Mouse (Mus musculus) forebrain, postnatal 0 days (tissue): ENCODE measurements at regions not wholly inside any gene's neighbourhood (a gene's known extent, or its start where the extent isn't known, plus 50 kb on each side); places are given as distances from the start of the nearest gene placed in this dataset.

Experiments
- ATAC-seq: fragments of 200-750 bp; cut with Nextera tagmentation; 2 replicates; pipeline ENCODE4 v1.8.0; 2017; ENCODE audit warnings: mild to moderate bottlenecking, moderate library complexity
- DNase-seq: peaks from one replicate; pipeline ENCODE4 v3.0.0-alpha.2; 2015
- H3K27ac ChIP-seq: fragments of 300-500 bp; sonication (generic); 2 replicates; pipeline ENCODE4 v1.5.1; 2014; ENCODE audit warnings: low read depth, mild to moderate bottlenecking, antibody characterized with exemption, low read length, moderate library complexity, mixed read lengths
- H3K27me3 ChIP-seq: fragments of 300-500 bp; sonication (generic); 2 replicates; pipeline ENCODE4 v1.6.1; 2014; ENCODE audit warnings: mild to moderate bottlenecking, low read length, mixed read lengths; ENCODE audit not compliant: insufficient read depth
- H3K36me3 ChIP-seq: fragments of 300-500 bp; sonication (generic); 2 replicates; pipeline ENCODE4 v1.6.1; 2014; ENCODE audit warnings: mild to moderate bottlenecking, moderate library complexity; ENCODE audit not compliant: insufficient read depth
- H3K4me1 ChIP-seq: fragments of 300-500 bp; sonication (generic); 2 replicates; pipeline ENCODE4 v1.6.1; 2014; ENCODE audit warnings: antibody characterized with exemption; ENCODE audit not compliant: insufficient read depth
- H3K4me2 ChIP-seq: fragments of 300-500 bp; sonication (generic); 2 replicates; pipeline ENCODE4 v1.6.1; 2014; ENCODE audit warnings: low read depth, mild to moderate bottlenecking, moderate library complexity
- H3K4me3 ChIP-seq: fragments of 300-500 bp; sonication (generic); 2 replicates; pipeline ENCODE4 v1.5.1; 2014; ENCODE audit warnings: low read depth, low read length, mixed read lengths
- H3K9ac ChIP-seq: fragments of 300-500 bp; sonication (generic); 2 replicates; pipeline ENCODE4 v1.6.1; 2014; ENCODE audit warnings: mild to moderate bottlenecking
- H3K9me3 ChIP-seq: fragments of 300-500 bp; sonication (generic); 2 replicates; pipeline ENCODE4 v1.6.1; 2016; ENCODE audit warnings: low read length
- CTCF ChIP-seq: sonication (generic); IDR thresholded peaks from 2 replicates; pipeline ENCODE4 v1.5.1; 2016; ENCODE audit warnings: antibody characterized with exemption, control low read depth, low read depth
- WGBS: fragments of 180-500 bp; shearing (Covaris S2); extraction: QIAGEN DNeasy Blood & Tissue Kit; methylation state at CpG from one replicate; pipeline ENCODE4 v1.1.7; 2014; 5-methylcytosine and 5-hydroxymethylcytosine counted together

- no peaks in the 10 kb centered on the region for H3K4me1 ChIP-seq
- DNase-seq = no peak
- ATAC-seq = no peak
Observed at GRCm38 (mm10) chr3:111817288-111817687, 1441.3 kb downstream of the Amy2a5 start.

GRCm38 (mm10) chr3:111815798-111816197 is 1442.8 kb downstream of the Amy2a5 start:
- Histone ChIP-seq H3K4me1 (no peaks in the 10 kb centered on the region), H3K27ac (no peak overlapping the region), H3K4me2 (no peak overlapping the region), H3K9ac (no peak overlapping the region), H3K9me3 (no peaks in the 10 kb centered on the region), H3K27me3 (no peaks in the 10 kb centered on the region), H3K4me3 (no peak overlapping the region), H3K36me3 (no peaks in the 10 kb centered on the region)
- ATAC-seq = peak; percentile 61; the same call in 1 of the 2 replicates
- DNase-seq = no peak
- TF ChIP-seq CTCF = no peak

More at GRCm38 (mm10) chr3:111817288-111817687, 1441.3 kb downstream of the Amy2a5 start:
- Histone ChIP-seq H3K4me2 (no peak overlapping the region), H3K27ac (no peak overlapping the region), H3K27me3 (no peaks in the 10 kb centered on the region), H3K4me3 (no peak overlapping the region), H3K36me3 (no peaks in the 10 kb centered on the region), H3K9ac (no peak overlapping the region), H3K9me3 (no peaks in the 10 kb centered on the region)
- no peak for TF ChIP-seq CTCF

GRCm38 (mm10) chr3:111787847-111788246 is 1470.8 kb downstream of the Amy2a5 start:
- 81% methylated on average over 1 of the region's 1 CpGs for WGBS
- Histone ChIP-seq H3K9me3 (no peaks in the 10 kb centered on the region), H3K36me3 (no peaks in the 10 kb centered on the region), H3K27me3 (no peaks in the 10 kb centered on the region), H3K27ac (no peak overlapping the region), H3K4me3 (no peak overlapping the region), H3K4me2 (no peak overlapping the region), H3K4me1 (no peaks in the 10 kb centered on the region), H3K9ac (no peak overlapping the region)
- no peak for TF ChIP-seq CTCF
- no peak for DNase-seq
- no peak for ATAC-seq
